Mouse (Mus musculus) CH12.LX (cell line): ENCODE measurements around the gene Dnaaf2. TPM values are rescaled to one million over a fixed set of nuclear protein-coding genes. Genes with fewer than 3 reads are reported as not detected.

Experiments used
- DNase-seq: peaks from one replicate; pipeline ENCODE4 v3.0.0-alpha.2; 2013; ENCODE audit errors: extremely low read depth
- H3K27ac ChIP-seq: 2 replicates; pipeline ENCODE4 v1.5.1; 2012; ENCODE audit warnings: low read depth, mild to moderate bottlenecking, control low read depth, moderate library complexity; ENCODE audit not compliant: insufficient read depth
- H3K27me3 ChIP-seq: replicated peaks from 2 replicates; pipeline ENCODE3; 2012; ENCODE audit warnings: inconsistent platforms
- H3K36me3 ChIP-seq, 2 experiments: replicated peaks in 1 of 2; 2 replicates each; pipeline versions ENCODE3 to v1.6.1; 2012; ENCODE audit warnings: inconsistent platforms in 1 of 2, low read length in 1 of 2, mild to moderate bottlenecking in 1 of 2, mixed read lengths in 1 of 2, moderate library complexity in 1 of 2; ENCODE audit not compliant: control insufficient read depth in 1 of 2, insufficient read depth in 1 of 2
- H3K4me1 ChIP-seq, 2 experiments: 2 replicates each; pipeline ENCODE4 v1.6.1; 2012; ENCODE audit warnings: inconsistent platforms in 1 of 2, moderate library complexity in 1 of 2; ENCODE audit not compliant: insufficient read depth in 2 of 2, control insufficient read depth in 1 of 2
- H3K4me2 ChIP-seq: 2 replicates; pipeline ENCODE4 v1.6.1; 2012; ENCODE audit warnings: low read depth, mild to moderate bottlenecking, control low read depth; ENCODE audit not compliant: poor library complexity, insufficient read depth, severe bottlenecking
- H3K4me3 ChIP-seq, 3 experiments: fragments of 150-350 bp in 1 of 3; sonication (generic) in 1 of 3; replicated peaks in 1 of 3; 2 replicates each; pipeline versions ENCODE3 to v1.5.1; 2011 to 2012; ENCODE audit warnings: low read depth in 2 of 3, low read length in 2 of 3, mild to moderate bottlenecking in 2 of 3, moderate library complexity in 2 of 3, control low read depth in 1 of 3, improper control_type of control experiment in 1 of 3, inconsistent platforms in 1 of 3, mixed read lengths in 1 of 3; ENCODE audit not compliant: poor library complexity in 1 of 3
- H3K79me2 ChIP-seq: replicated peaks from 2 replicates; pipeline ENCODE4 v1.6.1; 2012; ENCODE audit warnings: mild to moderate bottlenecking, moderate library complexity; ENCODE audit not compliant: control insufficient read depth, poor library complexity, insufficient read depth, severe bottlenecking; ENCODE audit errors: extremely low read depth
- H3K9ac ChIP-seq: 2 replicates; pipeline ENCODE4 v1.6.1; 2012; ENCODE audit warnings: low read depth, mild to moderate bottlenecking, control low read depth, moderate library complexity; ENCODE audit not compliant: insufficient read depth
- H3K9me3 ChIP-seq: replicated peaks from 2 replicates; pipeline ENCODE3; 2012; ENCODE audit warnings: low read length, inconsistent platforms, mixed read lengths
- BHLHE40 ChIP-seq: IDR thresholded peaks from 2 replicates; pipeline ENCODE4 v1.6.1; 2011; ENCODE audit warnings: mild to moderate bottlenecking, low read depth, low read length, improper control_type of control experiment
- CHD1 ChIP-seq: IDR thresholded peaks from 2 replicates; pipeline ENCODE4 v1.6.1; 2012; ENCODE audit warnings: low read depth, low read length, improper control_type of control experiment, inconsistent platforms
- CHD2 ChIP-seq: IDR thresholded peaks from 2 replicates; pipeline ENCODE4 v1.6.1; 2011; ENCODE audit warnings: low read length, improper control_type of control experiment
- CTCF ChIP-seq, 2 experiments: IDR thresholded peaks in 1 of 2; conservative IDR thresholded peaks in 1 of 2; 2 replicates each; pipeline ENCODE4 v1.5.1; 2011 to 2012; ENCODE audit warnings: low read depth in 2 of 2, low read length in 2 of 2, improper control_type of control experiment in 1 of 2, inconsistent platforms in 1 of 2, mild to moderate bottlenecking in 1 of 2, moderate library complexity in 1 of 2
- ELF1 ChIP-seq: IDR thresholded peaks from 2 replicates; pipeline ENCODE4 v1.6.1; 2014; ENCODE audit warnings: low read depth, mild to moderate bottlenecking, inconsistent platforms, low read length, improper control_type of control experiment
- EP300 ChIP-seq: IDR thresholded peaks from 2 replicates; pipeline ENCODE4 v1.6.1; 2011; ENCODE audit warnings: low read length, improper control_type of control experiment
- ETS1 ChIP-seq: conservative IDR thresholded peaks from 2 replicates; pipeline ENCODE4 v1.6.1; 2012; ENCODE audit warnings: low read depth, mild to moderate bottlenecking, inconsistent platforms, low read length, improper control_type of control experiment, moderate library complexity
- GABPA ChIP-seq: IDR thresholded peaks from 2 replicates; pipeline ENCODE4 v1.6.1; 2012; ENCODE audit warnings: low read depth, low read length, improper control_type of control experiment, inconsistent platforms; ENCODE audit not compliant: insufficient replicate concordance
- HCFC1 ChIP-seq: IDR thresholded peaks from 2 replicates; pipeline ENCODE4 v1.6.1; 2012; ENCODE audit warnings: low read depth, mild to moderate bottlenecking, inconsistent platforms, low read length, improper control_type of control experiment
- JUN ChIP-seq: IDR thresholded peaks from 2 replicates; pipeline ENCODE4 v1.6.1; 2011; ENCODE audit warnings: low read depth, mild to moderate bottlenecking, low read length, improper control_type of control experiment, moderate library complexity; ENCODE audit not compliant: insufficient read depth
- KAT2A ChIP-seq: IDR thresholded peaks from 2 replicates; pipeline ENCODE4 v1.6.1; 2012; ENCODE audit warnings: low read length, improper control_type of control experiment, inconsistent platforms; ENCODE audit not compliant: insufficient replicate concordance
- MAFK ChIP-seq: IDR thresholded peaks from 2 replicates; pipeline ENCODE4 v1.6.1; 2011; ENCODE audit warnings: low read length, improper control_type of control experiment; ENCODE audit not compliant: insufficient replicate concordance
- MAX ChIP-seq: IDR thresholded peaks from 2 replicates; pipeline ENCODE4 v1.6.1; 2011; ENCODE audit warnings: low read length, improper control_type of control experiment
- MAZ ChIP-seq: IDR thresholded peaks from 2 replicates; pipeline ENCODE4 v1.6.1; 2012; ENCODE audit warnings: low read depth, mild to moderate bottlenecking, inconsistent platforms, low read length, improper control_type of control experiment, moderate library complexity
- MEF2A ChIP-seq: IDR thresholded peaks from 2 replicates; pipeline ENCODE4 v1.6.1; 2014; ENCODE audit warnings: low read depth, mild to moderate bottlenecking, inconsistent platforms, low read length, improper control_type of control experiment, borderline replicate concordance
- MXI1 ChIP-seq: IDR thresholded peaks from 2 replicates; pipeline ENCODE4 v1.6.1; 2011; ENCODE audit warnings: mild to moderate bottlenecking, low read depth, low read length, improper control_type of control experiment
- MYC ChIP-seq: IDR thresholded peaks from 2 replicates; pipeline ENCODE4 v1.6.1; 2011; ENCODE audit warnings: low read depth, mild to moderate bottlenecking, improper control_type of control experiment, low read length
- NELFE ChIP-seq: IDR thresholded peaks from 2 replicates; pipeline ENCODE4 v1.6.1; 2011; ENCODE audit warnings: low read depth, low read length, improper control_type of control experiment
- NRF1 ChIP-seq: IDR thresholded peaks from 2 replicates; pipeline ENCODE4 v1.6.1; 2014; ENCODE audit warnings: low read depth, mild to moderate bottlenecking, inconsistent platforms, low read length, improper control_type of control experiment, moderate library complexity
- POLR2A ChIP-seq: IDR thresholded peaks from 2 replicates; pipeline ENCODE4 v1.6.1; 2011; ENCODE audit warnings: low read depth, mild to moderate bottlenecking, improper control_type of control experiment, low read length
- POLR2AphosphoS2 ChIP-seq: IDR thresholded peaks from 2 replicates; pipeline ENCODE4 v1.6.1; 2011; ENCODE audit warnings: low read depth, low read length, improper control_type of control experiment
- RAD21 ChIP-seq: IDR thresholded peaks from 2 replicates; pipeline ENCODE4 v1.6.1; 2011; ENCODE audit warnings: low read depth, mild to moderate bottlenecking, low read length, improper control_type of control experiment, moderate library complexity
- RCOR1 ChIP-seq: conservative IDR thresholded peaks from 2 replicates; pipeline ENCODE4 v1.6.1; 2012; ENCODE audit warnings: low read depth, mild to moderate bottlenecking, inconsistent platforms, low read length, improper control_type of control experiment
- SIN3A ChIP-seq: IDR thresholded peaks from 2 replicates; pipeline ENCODE4 v1.6.1; 2012; ENCODE audit warnings: low read length, improper control_type of control experiment, inconsistent platforms
- TCF12 ChIP-seq: IDR thresholded peaks from 2 replicates; pipeline ENCODE4 v1.6.1; 2014; ENCODE audit warnings: low read depth, mild to moderate bottlenecking, inconsistent platforms, low read length, improper control_type of control experiment
- UBTF ChIP-seq: IDR thresholded peaks from 2 replicates; pipeline ENCODE4 v1.6.1; 2012; ENCODE audit warnings: low read depth, mild to moderate bottlenecking, inconsistent platforms, low read length, improper control_type of control experiment, moderate library complexity
- ZC3H11A ChIP-seq: IDR thresholded peaks from 2 replicates; pipeline ENCODE4 v1.6.1; 2012; ENCODE audit warnings: low read depth, mild to moderate bottlenecking, inconsistent platforms, low read length, improper control_type of control experiment
- ZMIZ1 ChIP-seq: IDR thresholded peaks from 2 replicates; pipeline ENCODE4 v1.6.1; 2012; ENCODE audit warnings: low read depth, mild to moderate bottlenecking, inconsistent platforms, low read length, improper control_type of control experiment
- ZNF384 ChIP-seq: IDR thresholded peaks from 2 replicates; pipeline ENCODE4 v1.6.1; 2012; ENCODE audit warnings: low read depth, low read length, improper control_type of control experiment, inconsistent platforms
- dilution Hi-C: fragments of 300-500 bp; cut with MboI; formaldehyde crosslinking; loops from 2 replicates; pipeline ENCODE4 v1.14.3; 2020; ENCODE audit warnings: low sequenced_read_pairs; ENCODE audit not compliant: extremely low pct_unique_long_range_greater_than_20kb, extremely low pct_ligation_motif_present
- in situ Hi-C: fragments of 300-500 bp; cut with MboI; formaldehyde crosslinking; loops from 3 replicates; pipeline ENCODE4 v1.14.3; 2019; ENCODE audit warnings: low sequenced_read_pairs, low pct_ligation_motif_present, low pct_unique_long_range_greater_than_20kb, mixed read lengths
- polyA plus RNA-seq: library from polyadenylated mRNA; unstranded; fragments of >175 nt; gene quantifications from 2 replicates; pipeline ENCODE4 v1.2.1, GENCODE M21; 2012; ENCODE audit warnings: low read depth; ENCODE audit not compliant: insufficient read length
- total RNA-seq, 2 experiments: library from RNA; depleted of rRNA; stranded (reverse); fragments of 300-350 nt in 1 of 2; fragments of >200 nt in 1 of 2; gene quantifications; 2 replicates each; pipeline ENCODE4 v1.2.3; 2012 to 2014

The Dnaaf2 gene
- total RNA-seq (2012; rRNA removed) (8.4 and 9.7 TPM in 2 replicates), total RNA-seq (2014; rRNA removed) (26.6 and 28.6 TPM in 2 replicates), polyA plus RNA-seq (3.7 and 6.9 TPM in 2 replicates)

DNA sequence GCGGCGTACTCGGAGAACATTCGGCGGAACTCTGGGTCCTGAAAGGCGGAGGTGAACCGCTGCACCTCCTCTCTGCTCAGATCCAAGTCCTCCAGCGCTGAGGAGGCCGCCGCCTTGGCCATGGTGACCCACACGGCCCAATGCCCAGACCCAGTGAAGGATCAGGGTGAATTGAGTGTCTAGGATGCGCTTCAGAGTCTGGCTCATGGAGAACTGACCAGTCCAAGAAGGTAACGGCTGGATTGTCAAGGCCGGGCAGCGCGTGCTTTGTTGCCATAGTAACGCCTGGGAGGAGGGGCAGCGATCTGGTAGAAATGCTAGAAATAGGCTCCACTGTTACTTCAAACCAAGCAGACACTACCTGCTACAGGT lies at the start of gene Dnaaf2:
TSS of gene Dnaaf2 (minus strand) at position 266 of the 372 bp plus-strand sequence.
- peak; percentile 67 for DNase-seq
- dilution Hi-C loops: no loop called here
- Histone ChIP-seq H3K27me3 (no peaks in the 10 kb centered on the region), H3K4me2 (peak within 1 kb of the TSS; percentile 91), H3K9ac (peak within 1 kb of the TSS; percentile 61), H3K4me3 (peak within 1 kb of the TSS; percentile 91 to 98 (median 97)), H3K79me2 (peaks cover 41% of the 10 kb centered on the region), H3K4me1 (peaks cover 6 to 23% of the 10 kb centered on the region in 2 experiments; a peak in 3 of 4 replicates), H3K36me3 (peaks cover 26 to 40% of the 10 kb centered on the region in 2 experiments), H3K27ac (peak within 1 kb of the TSS; percentile 84), H3K9me3 (no peaks in the 10 kb centered on the region)
- in situ Hi-C loops: no loop called here
- TF ChIP-seq UBTF (no peak; the same call in 1 of the 2 replicates), EP300 (no peak), POLR2AphosphoS2 (no peak), CHD2 (peak; percentile 49; the same call in 1 of the 2 replicates), ZNF384 (no peak), SIN3A (peak; percentile 96), MAX (0 out of 2 replicates have a peak, but pooled peaks have one; percentile 23), BHLHE40 (peak; percentile 10; the same call in 1 of the 2 replicates), CHD1 (no peak), TCF12 (no peak), POLR2A (0 out of 2 replicates have a peak, but pooled peaks have one; percentile 20), MAFK (no peak), RAD21 (no peak), ZMIZ1 (no peak), ZC3H11A (no peak), CTCF (conservative IDR thresholded peaks at IDR 0.05 in 1 of 2, IDR thresholded peaks at IDR 0.05 in 1 of 2; ENCODE audit: low read depth in 2 of 2, low read length in 2 of 2) (no peak), MXI1 (peak; percentile 87), NELFE (no peak)

DNA sequence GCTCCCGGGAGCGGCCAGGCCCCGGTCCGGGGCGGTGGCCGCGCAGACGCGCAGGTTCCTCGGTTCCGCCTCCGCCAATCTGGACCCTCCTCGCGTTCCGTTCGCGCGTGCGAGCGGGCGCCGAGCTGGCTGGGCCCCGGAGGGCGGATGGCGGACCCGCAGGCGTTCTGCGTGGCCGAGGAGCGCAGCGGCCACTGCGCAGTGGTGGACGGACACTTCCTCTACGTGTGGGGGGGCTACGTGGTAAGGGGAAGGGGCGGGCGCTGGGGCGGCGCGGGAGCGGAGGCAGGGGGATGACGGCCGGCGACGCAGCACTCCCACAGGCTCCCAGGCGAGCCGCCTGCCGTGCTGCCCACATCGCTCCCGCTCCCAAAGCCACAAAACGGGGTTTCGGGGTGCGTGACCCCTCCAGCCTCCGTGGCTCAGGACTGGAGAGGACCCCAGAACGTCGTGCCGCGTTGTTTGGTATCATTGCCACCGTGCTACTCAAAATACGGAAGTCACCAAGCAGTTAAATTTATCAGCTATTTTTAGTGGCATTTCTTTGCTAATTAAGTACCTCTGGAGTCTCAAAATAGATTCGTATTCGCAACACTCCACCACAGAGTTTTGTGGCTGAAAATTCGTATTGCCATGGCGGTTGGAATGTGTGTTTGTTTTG lies 43.7 kb upstream of the Dnaaf2 start:
- Histone ChIP-seq H3K9me3 (no peaks in the 10 kb centered on the region), H3K4me2 (peak overlapping the region; percentile 84; the same call in 1 of the 2 replicates), H3K79me2 (no peaks in the 10 kb centered on the region), H3K4me1 (peaks cover 0 to 13% of the 10 kb centered on the region in 2 experiments; a peak in 2 of 4 replicates), H3K36me3 (no peaks in the 10 kb centered on the region), H3K27ac (peak overlapping the region; percentile 35), H3K4me3 (peak overlapping the region; percentile 72 to 96 (median 80)), H3K27me3 (no peaks in the 10 kb centered on the region), H3K9ac (peak overlapping the region; percentile 51)
- dilution Hi-C loops: no loop called here
- in situ Hi-C loops: no loop called here
- peak; percentile 43 for DNase-seq
- peak; percentile 81 for TF ChIP-seq POLR2A
- peak; percentile 37 for TF ChIP-seq MEF2A
- peak; percentile 68 for TF ChIP-seq TCF12
- TF ChIP-seq ETS1: no peak; the same call in 1 of the 2 replicates
- no peak for TF ChIP-seq JUN
- peak; percentile 42; the same call in 1 of the 2 replicates for TF ChIP-seq POLR2AphosphoS2
- TF ChIP-seq KAT2A: 0 out of 2 replicates have a peak, but pooled peaks have one; percentile 5
- TF ChIP-seq MYC: 0 out of 2 replicates have a peak, but pooled peaks have one; percentile 15
- peak; percentile 78 for TF ChIP-seq NRF1
- 0 out of 2 replicates have a peak, but pooled peaks have one; percentile 13 for TF ChIP-seq BHLHE40
- TF ChIP-seq EP300: 0 out of 2 replicates have a peak, but pooled peaks have one; percentile 9
- no peak for TF ChIP-seq RCOR1
- TF ChIP-seq NELFE: peak; percentile 66; the same call in 1 of the 2 replicates
- TF ChIP-seq HCFC1: peak; percentile 50
- TF ChIP-seq ELF1: peak; percentile 63; the same call in 1 of the 2 replicates
- TF ChIP-seq UBTF: peak; percentile 89
- TF ChIP-seq GABPA: no peak
- peak; percentile 68; the same call in 1 of the 2 replicates for TF ChIP-seq SIN3A
- TF ChIP-seq MAZ: 0 out of 2 replicates have a peak, but pooled peaks have one; percentile 42
